Mouse (Mus musculus) bone marrow macrophage, adult 2 months (primary cell): ENCODE results near the gene Map3k5. TPM values are rescaled to one million over a fixed set of nuclear protein-coding genes. Genes with fewer than 3 reads are reported as not detected.

Source experiments
- H3K27ac ChIP-seq: 2 replicates; pipeline ENCODE4 v1.5.1; 2012; ENCODE audit warnings: low read depth, low read length; ENCODE audit not compliant: insufficient read depth
- H3K4me1 ChIP-seq: 2 replicates; pipeline ENCODE4 v1.6.1; 2012; ENCODE audit warnings: low read length; ENCODE audit not compliant: control insufficient read depth, insufficient read depth
- H3K4me3 ChIP-seq: 2 replicates; pipeline ENCODE4 v1.5.1; 2012; ENCODE audit warnings: mild to moderate bottlenecking, low read length, moderate library complexity; ENCODE audit not compliant: insufficient read depth
- CTCF ChIP-seq: IDR thresholded peaks from 2 replicates; pipeline ENCODE4 v1.5.1; 2012; ENCODE audit warnings: low read depth, mild to moderate bottlenecking, low read length, moderate library complexity
- POLR2A ChIP-seq: IDR thresholded peaks from 2 replicates; pipeline ENCODE4 v1.6.1; 2012; ENCODE audit warnings: mild to moderate bottlenecking, low read depth, low read length, borderline replicate concordance
- polyA plus RNA-seq: library from polyadenylated mRNA; stranded (reverse); fragments of >200 nt; gene quantifications from 2 replicates; pipeline ENCODE4 v1.2.4, GENCODE M21; 2012; ENCODE audit not compliant: missing spikeins, insufficient read depth, insufficient read length

The Map3k5 gene
- polyA plus RNA-seq, 1 experiment: 22.0 TPM

DNA sequence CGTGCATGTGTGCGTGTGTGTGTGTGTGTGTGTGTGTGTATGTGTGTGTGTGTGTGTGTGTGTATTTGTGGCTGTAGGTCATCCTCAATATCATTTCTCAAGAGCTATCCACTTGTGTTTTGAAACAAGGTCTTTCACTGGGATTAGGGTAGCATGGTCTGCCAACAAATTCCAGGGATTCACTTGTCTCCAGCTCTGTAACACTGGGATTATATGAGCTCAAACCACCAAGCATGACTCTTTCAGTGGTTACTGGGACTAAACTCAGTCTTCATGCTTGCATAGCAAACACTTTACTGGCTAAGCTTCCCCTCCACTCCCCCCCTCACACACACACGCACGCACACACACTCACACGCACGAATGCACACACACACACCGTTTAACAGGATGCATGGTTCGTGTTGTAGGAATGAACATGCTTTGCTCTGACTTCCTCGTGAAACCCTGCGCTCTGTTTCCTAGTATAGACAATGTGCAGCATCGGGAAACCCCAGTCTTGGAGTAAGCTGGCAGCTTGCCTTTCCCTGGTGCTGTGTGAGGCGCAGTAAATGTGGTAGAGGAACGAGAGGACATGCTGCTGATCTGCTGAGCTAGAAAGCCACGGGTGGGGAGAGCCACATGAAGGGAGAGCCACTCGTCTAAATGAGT is 126.2 kb downstream of the Map3k5 start:
- Histone ChIP-seq H3K4me1 (peaks cover 46% of the 10 kb centered on the region), H3K4me3 (no peak overlapping the region), H3K27ac (peak overlapping the region; percentile 32)
- TF ChIP-seq CTCF (no peak), POLR2A (no peak)

DNA sequence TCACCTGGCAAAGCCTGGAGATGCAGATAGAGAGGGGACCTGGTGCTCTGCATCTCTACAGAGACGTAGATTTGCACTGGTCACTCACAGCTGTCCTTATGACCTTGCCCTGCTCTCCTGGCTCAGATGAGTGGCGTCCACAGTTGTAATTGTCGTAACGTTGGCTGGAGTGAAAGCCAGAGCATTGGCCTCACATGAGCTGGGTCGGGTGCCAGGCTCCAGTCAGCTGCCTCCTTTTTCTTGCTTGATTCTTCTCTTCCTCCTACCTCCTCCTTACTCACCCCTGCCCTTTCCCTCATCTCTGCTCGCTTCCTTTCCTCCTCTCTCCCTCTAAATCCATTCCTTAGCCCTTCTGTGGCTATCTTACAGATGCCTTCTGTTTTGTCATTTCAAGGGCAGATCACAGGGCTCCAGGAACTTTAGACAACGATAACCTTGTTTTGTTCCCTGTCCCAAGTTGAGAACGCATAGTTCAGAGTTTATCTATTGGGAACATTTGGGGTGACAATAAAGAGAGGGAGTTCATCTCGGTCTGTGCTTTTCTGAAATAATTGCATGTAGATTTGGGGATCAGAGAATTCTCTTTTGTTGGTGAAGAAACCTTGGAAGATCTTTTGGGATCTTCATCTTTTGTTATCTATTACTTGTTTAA is 130.4 kb downstream of the Map3k5 start:
- H3K4me3 ChIP-seq: no peak overlapping the region
- TF ChIP-seq POLR2A (no peak), CTCF (no peak)
- H3K4me1 ChIP-seq: peaks cover 12% of the 10 kb centered on the region
- no peak overlapping the region for H3K27ac ChIP-seq

DNA sequence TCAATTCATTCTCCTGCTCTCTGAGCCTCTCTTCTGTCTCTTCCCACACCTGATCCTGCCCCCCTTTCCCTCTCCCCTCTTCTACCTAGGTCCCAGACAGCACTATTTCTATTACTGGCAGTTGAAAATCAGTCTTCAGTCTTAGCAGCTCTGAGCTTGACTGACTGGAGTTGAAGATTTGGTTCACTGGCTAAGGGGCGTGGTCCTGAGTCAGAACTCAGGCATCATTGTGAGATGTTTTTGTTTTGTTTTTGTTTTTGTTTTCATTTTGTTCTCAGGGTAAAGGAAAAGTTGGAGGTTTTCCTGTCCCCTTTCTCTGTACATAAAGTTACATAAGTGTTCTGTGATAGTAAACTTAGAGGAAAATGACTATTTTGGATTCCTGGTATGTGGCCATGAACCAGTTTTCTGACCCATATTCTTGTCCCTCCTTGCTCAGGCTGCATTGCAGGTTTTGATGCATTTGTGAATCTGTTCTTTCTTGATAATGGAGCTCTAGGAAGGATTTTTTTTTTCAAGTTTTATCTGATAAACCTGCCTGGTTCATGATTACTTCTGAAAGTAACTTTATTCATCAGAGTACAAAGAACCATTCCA is 131.9 kb downstream of the Map3k5 start:
- Histone ChIP-seq H3K4me3 (no peak overlapping the region), H3K4me1 (peaks cover 5% of the 10 kb centered on the region)
- TF ChIP-seq CTCF (no peak), POLR2A (no peak)

DNA sequence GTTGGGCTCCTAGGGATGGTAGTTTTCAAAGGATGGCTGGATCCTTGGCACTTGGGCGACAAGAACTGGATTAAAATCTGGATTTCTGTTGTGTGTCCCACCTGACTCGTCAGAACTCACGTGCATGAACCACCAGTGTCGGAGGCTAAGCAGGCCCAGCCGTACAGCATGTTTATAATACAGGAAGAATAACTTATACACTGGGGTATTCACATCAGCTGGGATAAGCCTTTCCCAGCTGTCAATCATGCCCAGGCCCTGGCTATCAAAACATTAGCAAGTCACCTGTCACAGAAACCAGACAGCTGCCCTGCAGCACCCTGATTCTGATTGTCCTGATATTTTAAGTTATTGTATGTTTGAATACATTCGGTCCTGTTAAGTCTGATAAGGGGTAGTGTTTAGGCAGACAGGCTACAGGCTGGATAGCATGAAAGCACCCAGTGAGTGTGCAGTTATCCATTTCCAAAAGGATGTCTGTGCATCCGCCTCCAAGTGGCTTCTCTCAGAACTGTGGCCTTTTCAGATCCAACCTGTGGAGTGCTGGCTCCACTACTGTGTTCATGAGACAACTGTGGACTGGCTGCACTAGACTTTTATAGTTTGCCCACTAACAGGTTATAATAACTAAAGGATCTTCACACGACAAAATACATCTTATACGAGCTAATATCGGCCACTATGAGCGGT is 135.6 kb downstream of the Map3k5 start:
- H3K4me3 ChIP-seq: no peak overlapping the region
- H3K27ac ChIP-seq: no peak overlapping the region
- H3K4me1 ChIP-seq: no peaks in the 10 kb centered on the region
- TF ChIP-seq POLR2A: no peak
- TF ChIP-seq CTCF: no peak

More for the DNA sequence above, 131.9 kb downstream of the Map3k5 start:
- H3K27ac ChIP-seq: no peak overlapping the region

DNA sequence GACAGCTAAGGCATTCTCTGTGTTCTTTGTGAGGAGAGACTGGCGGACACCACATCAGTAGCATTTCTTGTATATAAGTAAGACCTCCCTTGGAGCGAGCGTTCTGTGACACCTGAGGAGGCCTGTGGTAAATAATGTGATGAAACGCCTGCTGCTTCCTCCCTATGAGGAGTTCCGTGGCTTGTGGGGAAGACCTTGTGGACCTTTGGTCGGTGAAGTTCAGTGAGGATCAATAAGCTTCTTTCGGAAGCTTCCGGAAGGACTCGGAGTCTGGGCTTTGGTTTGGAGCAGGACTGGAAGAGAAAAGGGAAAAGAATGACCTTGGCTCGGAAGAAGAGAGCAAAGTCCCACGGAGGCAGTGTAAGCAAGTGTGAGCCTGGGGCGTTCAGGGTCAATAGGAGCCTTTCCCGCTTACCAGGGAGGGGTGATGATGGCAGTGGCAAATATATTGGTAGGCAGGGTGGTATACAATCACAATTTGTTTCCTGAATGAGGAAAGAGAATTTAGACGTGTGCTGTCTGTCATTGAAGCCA is 136.4 kb downstream of the Map3k5 start:
- H3K4me1 ChIP-seq: no peaks in the 10 kb centered on the region
- no peak for TF ChIP-seq CTCF
- TF ChIP-seq POLR2A: no peak
- no peak overlapping the region for H3K27ac ChIP-seq
- H3K4me3 ChIP-seq: no peak overlapping the region

DNA sequence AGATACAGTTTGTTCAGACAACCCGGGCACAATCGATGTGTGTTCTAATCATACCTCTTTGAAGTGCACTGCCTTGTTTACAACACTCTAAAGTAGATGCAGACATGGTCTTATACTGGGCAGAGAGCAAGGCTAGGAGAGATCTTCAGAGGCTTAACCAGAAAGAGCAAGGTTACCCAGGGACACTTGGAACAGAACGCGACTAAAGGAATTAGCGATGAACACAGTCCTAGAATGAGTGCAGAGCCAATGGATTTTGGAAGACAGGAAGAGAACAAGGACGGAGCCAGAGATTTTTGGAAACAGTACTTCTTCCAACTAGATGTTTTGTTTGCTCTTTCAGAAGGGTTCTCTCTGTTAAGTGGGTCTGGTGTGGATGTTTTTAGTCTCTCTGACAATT is 137.4 kb downstream of the Map3k5 start:
- Histone ChIP-seq H3K4me1 (peaks cover 4% of the 10 kb centered on the region), H3K27ac (no peak overlapping the region), H3K4me3 (no peak overlapping the region)
- TF ChIP-seq POLR2A: no peak
- no peak for TF ChIP-seq CTCF

DNA sequence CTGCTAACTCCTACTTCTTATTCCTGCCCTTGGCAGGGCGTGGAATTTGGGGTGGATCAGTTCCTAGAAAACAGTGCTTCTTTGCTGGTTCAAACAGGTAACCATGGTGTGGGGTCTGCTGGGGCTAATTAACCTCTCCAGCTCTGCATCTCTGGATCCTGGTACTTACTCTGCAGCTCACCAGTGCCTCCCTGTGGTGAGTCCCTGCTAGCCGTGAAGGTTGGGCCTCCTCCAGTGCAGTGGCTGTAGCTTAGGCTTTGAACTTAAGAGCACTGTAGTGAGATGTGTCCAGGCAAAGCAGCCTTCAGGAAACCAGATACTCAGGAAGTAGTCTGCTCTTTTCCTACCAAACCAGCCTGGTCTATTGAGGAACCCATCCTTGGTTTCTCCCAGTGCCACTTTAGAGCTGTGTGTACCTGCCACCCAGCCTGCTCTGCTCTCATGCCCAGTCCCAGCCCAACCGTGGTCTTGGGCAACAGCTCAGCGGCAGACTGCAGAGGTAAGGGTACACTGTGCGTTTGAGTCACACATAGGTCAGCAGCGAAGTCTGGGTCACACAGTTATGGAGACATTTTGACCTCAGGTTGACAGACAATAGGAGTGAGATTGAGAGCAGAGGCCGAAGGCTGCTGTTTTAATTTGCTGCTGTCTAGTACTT is 139.1 kb downstream of the Map3k5 start:
- TF ChIP-seq CTCF (peak; percentile 94), POLR2A (no peak)
- H3K27ac ChIP-seq: no peak overlapping the region
- H3K4me1 ChIP-seq: peaks cover 14% of the 10 kb centered on the region
- no peak overlapping the region for H3K4me3 ChIP-seq

DNA sequence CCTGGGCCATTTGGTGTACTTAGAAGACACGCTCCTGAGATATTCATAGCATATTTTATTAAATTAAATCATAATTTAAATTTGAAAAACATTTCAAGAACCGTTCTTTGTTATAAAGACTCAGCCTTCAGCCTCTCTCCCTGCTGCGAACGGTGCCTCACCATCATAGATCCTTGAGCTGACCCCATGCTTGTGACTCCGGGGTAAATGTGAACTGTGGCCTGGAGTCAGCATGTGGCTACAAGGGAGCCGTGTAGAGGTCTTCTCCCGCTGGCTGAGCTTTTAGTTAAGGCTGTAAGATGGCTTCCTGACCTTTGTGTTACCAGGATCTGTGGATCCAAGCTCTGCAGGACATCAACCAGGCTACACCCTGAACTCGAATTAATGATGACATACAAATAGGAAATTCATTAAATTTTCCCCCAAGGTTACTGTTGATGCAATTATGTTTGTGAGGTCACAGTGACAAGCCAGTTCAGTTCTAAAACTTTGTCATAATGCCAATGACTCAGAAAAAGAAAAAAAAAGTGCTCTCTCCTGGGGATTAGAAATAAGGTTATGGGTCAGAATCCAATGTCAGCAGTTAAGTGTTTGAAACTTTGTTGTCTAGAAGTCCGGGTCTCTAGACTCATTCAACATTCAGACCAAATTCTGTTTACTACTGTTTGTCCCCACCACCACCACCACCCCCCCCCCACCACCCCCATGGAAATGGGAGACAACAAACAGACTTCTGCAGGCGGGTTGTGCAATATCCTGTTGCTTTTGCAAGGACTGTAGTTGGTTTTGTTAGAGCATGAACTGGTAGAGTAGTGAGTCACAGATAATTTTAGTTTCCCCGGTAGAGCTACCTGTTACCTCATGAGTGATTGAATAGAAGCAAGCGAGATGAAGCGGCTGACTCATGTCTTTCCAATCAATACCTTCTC is 142.5 kb downstream of the Map3k5 start:
- peak overlapping the region; percentile 44 for H3K27ac ChIP-seq
- H3K4me1 ChIP-seq: peaks cover 14% of the 10 kb centered on the region
- TF ChIP-seq POLR2A (no peak), CTCF (no peak)
- no peak overlapping the region for H3K4me3 ChIP-seq

DNA sequence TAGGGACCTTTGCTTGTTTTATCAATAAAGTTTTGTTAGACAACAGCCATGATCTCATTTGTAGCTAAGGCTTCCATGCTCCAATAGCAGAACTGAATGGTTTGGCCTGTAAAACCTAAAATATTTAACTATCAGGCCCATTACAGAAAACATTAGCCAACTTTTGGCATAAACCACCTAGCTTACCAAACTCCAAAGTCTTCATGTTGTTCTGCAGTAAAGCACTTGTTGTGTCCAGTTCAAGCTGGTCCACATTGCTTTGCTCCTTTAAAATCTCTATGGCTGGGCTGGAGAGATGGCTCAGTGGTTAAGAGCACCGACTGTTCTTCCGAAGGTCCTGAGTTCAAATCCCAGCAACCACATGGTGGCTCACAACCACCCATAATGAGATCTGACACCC is 144.1 kb downstream of the Map3k5 start:
- TF ChIP-seq CTCF (no peak), POLR2A (no peak)
- Histone ChIP-seq H3K27ac (no peak overlapping the region), H3K4me3 (no peak overlapping the region), H3K4me1 (peaks cover 14% of the 10 kb centered on the region)
